Mouse (Mus musculus) myocyte (in vitro differentiated cells): ENCODE results near the gene Gm20388.

Source experiments
- E2F4 ChIP-seq: IDR thresholded peaks from one replicate; pipeline ENCODE4 v1.6.1; 2011; ENCODE audit warnings: mild to moderate bottlenecking, control low read depth, moderate library complexity; ENCODE audit not compliant: insufficient read depth
- MAX ChIP-seq: IDR thresholded peaks from one replicate; pipeline ENCODE4 v1.6.1; 2011; ENCODE audit warnings: low read depth, mild to moderate bottlenecking, control low read depth
- USF1 ChIP-seq: IDR thresholded peaks from one replicate; pipeline ENCODE4 v1.6.1; 2011; ENCODE audit warnings: low read depth, mild to moderate bottlenecking, control low read depth, moderate library complexity

GRCm38 (mm10) chr8:123105553-123106326 is 3195.1 kb downstream of the Gm20388 start:
- TF ChIP-seq USF1 (no peak), MAX (no peak), E2F4 (no peak)
